10 mouse cellular contexts compared by ENCODE assay signal in the genomic region with DNA sequence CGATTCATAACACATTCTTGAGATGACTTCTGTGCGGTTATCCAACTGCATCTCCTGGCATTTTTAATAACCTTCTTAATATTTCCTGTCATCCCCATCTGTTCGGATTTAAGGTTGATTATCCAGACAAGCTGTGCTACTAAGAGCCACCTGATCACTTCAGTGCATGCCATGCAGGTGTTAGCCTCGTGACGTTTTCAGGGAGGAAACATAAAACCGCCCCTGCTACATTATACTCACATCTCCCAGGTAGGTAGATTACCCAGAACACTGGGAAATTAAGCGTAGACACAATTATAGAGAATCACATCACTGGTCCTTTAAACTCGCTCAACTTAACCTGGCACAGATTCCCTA. TPM values are rescaled to one million over a fixed set of nuclear protein-coding genes. Genes with fewer than 3 reads are reported as not detected.
DNase-seq lines count a peak whose midpoint lies in the region; ATAC-seq lines count a peak whose summit lies in the region.
"Had no signal": no experiment of that assay in that cellular context is flagged by ENCODE, and none has a peak within 500 bp of the region (broad histone marks: within the 10 kb centered on the region; RNA-seq: fewer than 3 reads in every experiment).

No protein-coding gene starts in this region.

- no peak for ATAC-seq in intestine, embryonic 15.5 days
- no peak for ATAC-seq in intestine, embryonic 16.5 days
- peak; percentile 88 for ATAC-seq in hindbrain, embryonic 15.5 days (ENCODE audit: low FRiP score, low read depth)
- peak; percentile 16; the same call in 1 of the 2 replicates for ATAC-seq in neural tube, embryonic 12.5 days (ENCODE audit: low FRiP score, low read depth)
- ATAC-seq: inflammation-experienced regulatory T-cells, adult 6 months had no signal

- no peaks in the 10 kb centered on the region for H3K27me3 ChIP-seq in intestine, embryonic 15.5 days (replicated peaks)
- H3K27me3 ChIP-seq in intestine, embryonic 16.5 days (replicated peaks; ENCODE audit: control insufficient read depth, insufficient read depth, low read length), result no peaks in the 10 kb centered on the region
- peaks cover 20% of the 10 kb centered on the region for H3K27me3 ChIP-seq in forebrain, embryonic 10.5 days (ENCODE audit: poor library complexity, severe bottlenecking)
- no peaks in the 10 kb centered on the region for H3K27me3 ChIP-seq in hindbrain, embryonic 15.5 days
- H3K27me3 ChIP-seq in neural tube, embryonic 12.5 days (replicated peaks), result no peaks in the 10 kb centered on the region

- 63% methylated on average over 8 of the region's 8 CpGs for WGBS in intestine, embryonic 15.5 days
- WGBS in intestine, embryonic 16.5 days, result 60% methylated on average over 8 of the region's 8 CpGs
- 47% methylated on average over 8 of the region's 8 CpGs for WGBS in forebrain, embryonic 10.5 days
- WGBS in hindbrain, embryonic 15.5 days, result 29% methylated on average over 8 of the region's 8 CpGs
- 51% methylated on average over 8 of the region's 8 CpGs for WGBS in neural tube, embryonic 12.5 days

- H3K4me2 ChIP-seq in intestine, embryonic 15.5 days (replicated peaks), result peak overlapping the region; percentile 25; the same call in 1 of the 2 replicates
- H3K4me2 ChIP-seq in intestine, embryonic 16.5 days (ENCODE audit: low read depth, low read length), result no peak overlapping the region
- peak overlapping the region; percentile 58 for H3K4me2 ChIP-seq in hindbrain, embryonic 15.5 days
- H3K4me2 ChIP-seq in neural tube, embryonic 12.5 days (replicated peaks), result peak overlapping the region; percentile 56

- no peak for DNase-seq in forebrain, embryonic 10.5 days (ENCODE audit: extremely low spot score, low spot score)
- DNase-seq in right cerebral cortex, postnatal 4 days, result no peak
- DNase-seq in layer of hippocampus, adult 9-10 months (ENCODE audit: low spot score), result no peak
- no peak for DNase-seq in c-Kit-positive CD71-positive TER-119-positive erythroid progenitor cells, embryonic 14.5 days (ENCODE audit: low spot score)

- no peak overlapping the region for H3K9ac ChIP-seq in intestine, embryonic 15.5 days
- H3K9ac ChIP-seq in intestine, embryonic 16.5 days (ENCODE audit: low read depth, low read length), result no peak overlapping the region
- peak overlapping the region; percentile 63 for H3K9ac ChIP-seq in hindbrain, embryonic 15.5 days
- no peak overlapping the region; the same call in 1 of the 2 replicates for H3K9ac ChIP-seq in neural tube, embryonic 12.5 days
- H3K9ac ChIP-seq: liver, embryonic 14.5 days had no signal

- no peak overlapping the region for H3K4me3 ChIP-seq in intestine, embryonic 15.5 days (replicated peaks)
- H3K4me3 ChIP-seq in intestine, embryonic 16.5 days (ENCODE audit: low read length), result no peak overlapping the region
- H3K4me3 ChIP-seq in forebrain, embryonic 10.5 days, result peak overlapping the region; percentile 51
- peak overlapping the region; percentile 61 for H3K4me3 ChIP-seq in hindbrain, embryonic 15.5 days
- peak overlapping the region; percentile 41; the same call in 1 of the 2 replicates for H3K4me3 ChIP-seq in neural tube, embryonic 12.5 days

- no peak overlapping the region for H3K27ac ChIP-seq in intestine, embryonic 15.5 days
- no peak overlapping the region for H3K27ac ChIP-seq in intestine, embryonic 16.5 days (ENCODE audit: low read length)
- H3K27ac ChIP-seq in forebrain, embryonic 10.5 days, result peak overlapping the region; percentile 81
- peak overlapping the region; percentile 93 for H3K27ac ChIP-seq in hindbrain, embryonic 15.5 days (replicated peaks)
- H3K27ac ChIP-seq in neural tube, embryonic 12.5 days, result no peak overlapping the region; the same call in 1 of the 2 replicates
- H3K27ac ChIP-seq: liver, embryonic 14.5 days had no signal

- H3K4me1 ChIP-seq in intestine, embryonic 15.5 days (replicated peaks), result 0 out of 2 replicates have a peak, but pooled peaks cover 3% of the 10 kb centered on the region
- no peaks in the 10 kb centered on the region for H3K4me1 ChIP-seq in intestine, embryonic 16.5 days (ENCODE audit: control insufficient read depth, insufficient read depth, low read length)
- peaks cover 20% of the 10 kb centered on the region for H3K4me1 ChIP-seq in forebrain, embryonic 10.5 days
- peaks cover 20% of the 10 kb centered on the region for H3K4me1 ChIP-seq in hindbrain, embryonic 15.5 days (replicated peaks)
- H3K4me1 ChIP-seq in neural tube, embryonic 12.5 days, result no peaks in the 10 kb centered on the region

- H3K36me3 ChIP-seq in intestine, embryonic 15.5 days, result no peaks in the 10 kb centered on the region
- H3K36me3 ChIP-seq in intestine, embryonic 16.5 days (ENCODE audit: control insufficient read depth, insufficient read depth, low read length), result no peaks in the 10 kb centered on the region
- H3K36me3 ChIP-seq in forebrain, embryonic 10.5 days (replicated peaks), result no peaks in the 10 kb centered on the region
- H3K36me3 ChIP-seq in hindbrain, embryonic 15.5 days, result no peaks in the 10 kb centered on the region
- no peaks in the 10 kb centered on the region for H3K36me3 ChIP-seq in neural tube, embryonic 12.5 days

- no peaks in the 10 kb centered on the region for H3K9me3 ChIP-seq in intestine, embryonic 15.5 days
- no peaks in the 10 kb centered on the region for H3K9me3 ChIP-seq in intestine, embryonic 16.5 days (ENCODE audit: control insufficient read depth, low read length)
- no peaks in the 10 kb centered on the region for H3K9me3 ChIP-seq in forebrain, embryonic 10.5 days
- H3K9me3 ChIP-seq in hindbrain, embryonic 15.5 days, result no peaks in the 10 kb centered on the region
- H3K9me3 ChIP-seq in neural tube, embryonic 12.5 days, result no peaks in the 10 kb centered on the region

RNA-seq across cellular contexts. Expression of gene Sorbs2, which starts 0.3 kb away (rescaled TPM):
- polyA plus RNA-seq in intestine, embryonic 15.5 days (2015; fragmentation: Nextera tagmentation; extraction: Ambion mirVana), result 25.3 and 25.8 TPM in 2 replicates
- 19.1 and 19.4 TPM in 2 replicates for polyA plus RNA-seq in intestine, embryonic 16.5 days (2015; fragmentation: Nextera tagmentation; extraction: Ambion mirVana)
- 35.8 and 48.3 TPM in 2 replicates for polyA plus RNA-seq in forebrain, embryonic 10.5 days (2016; fragmentation: Nextera tagmentation; extraction: Ambion mirVana)
- 52.0 and 54.5 TPM in 2 replicates for polyA plus RNA-seq in hindbrain, embryonic 15.5 days (2015; fragmentation: Nextera tagmentation; extraction: Ambion mirVana)
- polyA plus RNA-seq in neural tube, embryonic 12.5 days (2016; fragmentation: Nextera tagmentation; extraction: Ambion mirVana), result 50.0 and 55.8 TPM in 2 replicates

Comparison
In these comparisons a context has a peak if more than half of its experiments do, and no peak if none do; other contexts are left out.
1. ATAC-seq: peak in hindbrain, embryonic 15.5 days (single experiment) and neural tube, embryonic 12.5 days (single experiment); none in intestine, embryonic 15.5 days (single experiment) and intestine, embryonic 16.5 days (single experiment).
2. H3K27ac ChIP-seq: peak in forebrain, embryonic 10.5 days (single experiment) and hindbrain, embryonic 15.5 days (single experiment); none in intestine, embryonic 15.5 days (single experiment), intestine, embryonic 16.5 days (single experiment) and neural tube, embryonic 12.5 days (single experiment).
3. H3K4me3 ChIP-seq: peak in forebrain, embryonic 10.5 days (single experiment), hindbrain, embryonic 15.5 days (single experiment) and neural tube, embryonic 12.5 days (single experiment); none in intestine, embryonic 15.5 days (single experiment) and intestine, embryonic 16.5 days (single experiment).